Mouse (Mus musculus) intestine, embryonic 15.5 days (tissue): ENCODE data around the gene Atp2b2. TPM values are rescaled to one million over a fixed set of nuclear protein-coding genes. Genes with fewer than 3 reads are reported as not detected.

ENCODE experiments used
- ATAC-seq: fragments of 200-750 bp; cut with Nextera tagmentation; 2 replicates; pipeline ENCODE4 v1.8.0; 2017; ENCODE audit warnings: moderate TSS enrichment, moderate library complexity
- H3K27ac ChIP-seq: fragments of 300-500 bp; sonication (generic); 2 replicates; pipeline ENCODE4 v1.5.1; 2015; ENCODE audit warnings: mild to moderate bottlenecking, inconsistent platforms
- H3K27me3 ChIP-seq: fragments of 300-500 bp; sonication (generic); replicated peaks from 2 replicates; pipeline ENCODE4 v1.6.1; 2015; ENCODE audit warnings: inconsistent platforms
- H3K36me3 ChIP-seq: fragments of 300-500 bp; sonication (generic); 2 replicates; pipeline ENCODE4 v1.6.1; 2015; ENCODE audit warnings: inconsistent platforms
- H3K4me1 ChIP-seq: fragments of 300-500 bp; sonication (generic); replicated peaks from 2 replicates; pipeline ENCODE4 v1.6.1; 2015; ENCODE audit warnings: inconsistent platforms
- H3K4me2 ChIP-seq: fragments of 300-500 bp; sonication (generic); replicated peaks from 2 replicates; pipeline ENCODE4 v1.6.1; 2015; ENCODE audit warnings: mild to moderate bottlenecking, inconsistent platforms
- H3K4me3 ChIP-seq: fragments of 300-500 bp; sonication (generic); replicated peaks from 2 replicates; pipeline ENCODE4 v1.5.1; 2015; ENCODE audit warnings: inconsistent platforms
- H3K9ac ChIP-seq: fragments of 300-500 bp; sonication (generic); 2 replicates; pipeline ENCODE4 v1.6.1; 2015; ENCODE audit warnings: inconsistent platforms
- H3K9me3 ChIP-seq: fragments of 300-500 bp; sonication (generic); 2 replicates; pipeline ENCODE4 v1.6.1; 2016; ENCODE audit warnings: inconsistent platforms
- WGBS: fragments of 180-500 bp; shearing (Covaris S2); methylation state at CpG from one replicate; pipeline ENCODE4 v1.1.7; 2015; 5-methylcytosine and 5-hydroxymethylcytosine counted together
- polyA plus RNA-seq: library from polyadenylated mRNA; unstranded; fragments of >200 nt; fragmentation: Nextera tagmentation; extraction: Ambion mirVana; gene quantifications from 2 replicates; pipeline ENCODE4 v1.2.1, GENCODE M21; 2015

Atp2b2 gene
- 1.00 and 1.1 TPM in 2 replicates for polyA plus RNA-seq

DNA sequence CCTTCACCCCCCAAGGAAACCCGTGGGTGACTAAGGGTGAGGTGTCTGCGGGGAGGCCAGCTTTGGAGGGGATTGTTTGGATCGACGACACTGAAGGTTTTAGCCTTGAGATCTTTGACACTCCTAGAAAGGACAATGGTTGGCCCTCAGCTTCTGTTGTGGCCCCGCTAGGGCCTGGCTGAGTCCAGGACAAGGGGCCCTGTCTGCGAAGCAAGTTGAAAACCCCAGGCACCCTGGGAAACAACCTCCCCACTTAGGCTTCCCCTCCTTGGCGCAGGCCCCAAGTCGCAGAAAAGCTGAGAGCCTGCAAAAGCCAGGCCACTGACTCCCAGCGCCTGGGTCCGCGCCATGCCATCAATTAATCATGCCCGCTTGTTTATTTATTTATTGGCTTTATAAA, at the start of gene Atp2b2:
Gene Atp2b2, minus strand, starts transcription at position 282 of the 400 bp plus-strand sequence.
- 18% methylated on average over 12 of the region's 12 CpGs for whole genome bisulfite sequencing
- Histone ChIP-seq H3K4me1 (no peaks in the 10 kb centered on the region; the same call in none of the 2 replicates), H3K4me3 (peak within 1 kb of the TSS; percentile 38), H3K9me3 (no peaks in the 10 kb centered on the region), H3K27ac (no peak within 1 kb of the TSS), H3K4me2 (peak within 1 kb of the TSS; percentile 75), H3K27me3 (peaks cover 54% of the 10 kb centered on the region), H3K36me3 (no peaks in the 10 kb centered on the region), H3K9ac (no peak within 1 kb of the TSS)
- ATAC-seq: no peak

DNA sequence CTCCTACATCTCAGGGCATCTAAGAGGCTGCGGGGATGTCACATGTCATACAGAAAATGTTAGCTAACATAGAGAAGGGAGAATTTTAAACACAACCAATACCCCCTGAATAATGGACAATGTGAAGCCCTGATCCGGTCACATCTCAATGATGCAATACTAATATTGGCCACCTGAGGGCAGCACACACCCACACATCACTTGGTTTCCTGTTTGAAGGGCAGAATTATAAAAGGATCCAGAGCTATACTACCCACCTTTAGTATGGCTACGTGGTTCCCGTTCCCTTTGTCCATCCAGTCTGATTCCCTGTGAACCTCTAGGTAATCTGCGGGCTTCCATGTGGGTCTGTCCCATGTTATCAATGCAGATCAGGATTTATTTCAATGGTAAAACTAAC, 47.2 kb upstream of the Atp2b2 start:
- 14% methylated on average over 5 of the region's 5 CpGs for WGBS

DNA sequence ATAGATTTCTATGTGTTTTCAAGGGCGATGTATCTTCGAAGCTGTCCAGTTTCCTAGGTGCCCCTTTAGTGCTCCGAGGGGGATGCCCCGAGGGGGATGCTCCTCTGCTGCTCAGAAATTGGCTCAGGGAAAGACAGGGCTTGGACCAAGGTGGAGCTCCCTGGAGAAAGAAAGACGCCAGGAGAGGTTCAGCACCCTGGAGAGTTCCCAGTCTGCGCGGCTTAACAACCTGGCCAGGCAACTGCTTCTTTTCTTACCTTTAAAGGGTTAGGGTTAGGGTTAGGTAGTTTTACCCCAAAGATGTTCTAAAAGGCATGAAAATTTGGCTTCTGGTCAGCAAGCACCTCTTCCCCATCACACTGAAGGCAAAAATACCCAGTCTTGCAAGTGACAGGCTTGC, 44.7 kb upstream of the Atp2b2 start:
- no peak overlapping the region for H3K4me3 ChIP-seq
- WGBS: 22% methylated on average over 7 of the region's 7 CpGs
- H3K9me3 ChIP-seq: no peaks in the 10 kb centered on the region
- no peak for ATAC-seq
- H3K27me3 ChIP-seq: peaks cover 3% of the 10 kb centered on the region; the same call in 1 of the 2 replicates
- H3K4me2 ChIP-seq: no peak overlapping the region
- no peaks in the 10 kb centered on the region for H3K36me3 ChIP-seq
- no peak overlapping the region for H3K9ac ChIP-seq
- H3K4me1 ChIP-seq: no peaks in the 10 kb centered on the region
- no peak overlapping the region for H3K27ac ChIP-seq

More for the DNA sequence above, 47.2 kb upstream of the Atp2b2 start:
- Histone ChIP-seq H3K27ac (no peak overlapping the region), H3K9ac (no peak overlapping the region; the same call in 1 of the 2 replicates), H3K27me3 (peaks cover 3% of the 10 kb centered on the region; the same call in 1 of the 2 replicates), H3K4me1 (no peaks in the 10 kb centered on the region), H3K9me3 (no peaks in the 10 kb centered on the region), H3K36me3 (no peaks in the 10 kb centered on the region), H3K4me3 (no peak overlapping the region), H3K4me2 (no peak overlapping the region)
- no peak for ATAC-seq

- no peak overlapping the region for H3K4me2 ChIP-seq
- no peak overlapping the region for H3K27ac ChIP-seq
- H3K4me3 ChIP-seq: no peak overlapping the region
- H3K4me1 ChIP-seq: no peaks in the 10 kb centered on the region
- H3K9ac ChIP-seq: no peak overlapping the region
- H3K36me3 ChIP-seq: no peaks in the 10 kb centered on the region
- no peaks in the 10 kb centered on the region for H3K9me3 ChIP-seq
- no peaks in the 10 kb centered on the region for H3K27me3 ChIP-seq
- no peak for ATAC-seq
These were observed 36.1 kb upstream of the Atp2b2 start for GRCm38 (mm10) chr6:114078556-114078955.

GRCm38 (mm10) chr6:114076560-114076959, 34.1 kb upstream of the Atp2b2 start:
- WGBS: 49% methylated on average over 3 of the region's 3 CpGs
- Histone ChIP-seq H3K27ac (no peak overlapping the region), H3K9ac (no peak overlapping the region), H3K4me2 (no peak overlapping the region), H3K9me3 (no peaks in the 10 kb centered on the region), H3K27me3 (no peaks in the 10 kb centered on the region), H3K4me1 (no peaks in the 10 kb centered on the region), H3K36me3 (no peaks in the 10 kb centered on the region), H3K4me3 (no peak overlapping the region)
- ATAC-seq: no peak

GRCm38 (mm10) chr6:114076061-114076460, 33.6 kb upstream of the Atp2b2 start:
- Histone ChIP-seq H3K4me2 (no peak overlapping the region), H3K9me3 (no peaks in the 10 kb centered on the region), H3K36me3 (no peaks in the 10 kb centered on the region), H3K27ac (no peak overlapping the region), H3K9ac (no peak overlapping the region), H3K27me3 (no peaks in the 10 kb centered on the region), H3K4me1 (no peaks in the 10 kb centered on the region), H3K4me3 (no peak overlapping the region)
- ATAC-seq: no peak
- WGBS: 53% methylated on average over 5 of the region's 5 CpGs

DNA sequence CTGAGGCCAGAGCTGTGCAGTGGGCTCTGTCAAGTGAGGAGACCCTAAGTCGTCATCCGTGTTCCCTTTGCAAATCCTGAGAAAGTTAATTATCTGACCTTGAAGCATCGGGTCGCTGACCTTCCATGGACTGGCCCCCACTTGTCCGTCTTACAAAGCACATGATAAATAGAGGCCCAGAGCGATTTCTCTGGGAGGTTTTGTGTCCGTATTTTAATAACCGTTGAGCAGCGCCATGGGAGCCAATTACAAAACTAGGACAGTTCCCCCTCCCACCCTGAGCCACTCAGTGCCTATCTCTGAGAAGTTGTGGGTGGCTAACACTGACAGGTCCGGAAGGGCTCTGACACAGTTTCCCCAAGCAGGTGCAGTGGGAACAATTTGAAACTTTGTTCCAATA, 32.5 kb upstream of the Atp2b2 start:
- no peak overlapping the region for H3K4me3 ChIP-seq
- WGBS: 61% methylated on average over 10 of the region's 10 CpGs
- H3K36me3 ChIP-seq: no peaks in the 10 kb centered on the region
- H3K4me1 ChIP-seq: no peaks in the 10 kb centered on the region
- no peaks in the 10 kb centered on the region for H3K9me3 ChIP-seq
- no peak for ATAC-seq
- no peak overlapping the region for H3K4me2 ChIP-seq
- no peak overlapping the region for H3K9ac ChIP-seq
- no peak overlapping the region for H3K27ac ChIP-seq
- H3K27me3 ChIP-seq: no peaks in the 10 kb centered on the region

- WGBS: 13% methylated on average over 1 of the region's 1 CpGs
- Histone ChIP-seq H3K36me3 (no peaks in the 10 kb centered on the region), H3K9ac (no peak overlapping the region), H3K4me1 (no peaks in the 10 kb centered on the region), H3K27me3 (no peaks in the 10 kb centered on the region), H3K9me3 (no peaks in the 10 kb centered on the region), H3K4me2 (no peak overlapping the region), H3K4me3 (no peak overlapping the region), H3K27ac (no peak overlapping the region)
- no peak for ATAC-seq
These were observed 31.8 kb upstream of the Atp2b2 start for GRCm38 (mm10) chr6:114074256-114074655.

DNA sequence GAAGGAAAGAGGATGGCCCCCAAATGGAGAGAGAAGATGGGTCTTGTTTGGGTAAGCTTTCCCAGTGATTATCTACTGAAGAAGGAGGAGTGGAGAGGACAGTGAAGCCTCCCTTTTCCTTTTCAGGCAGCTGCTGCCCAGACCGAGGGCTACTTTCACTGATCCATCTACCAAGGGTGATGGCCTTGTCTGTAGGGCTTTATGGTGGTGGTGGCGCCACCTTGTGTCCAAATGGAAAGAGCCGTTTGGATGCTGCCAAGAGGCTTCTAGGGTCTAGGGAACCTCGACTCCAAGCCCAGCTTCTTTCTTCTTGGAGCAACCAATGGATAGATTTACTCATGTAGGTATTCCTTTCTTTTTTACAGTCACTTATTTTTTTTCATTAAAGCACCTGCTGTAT, 29.2 kb upstream of the Atp2b2 start:
- Histone ChIP-seq H3K27ac (no peak overlapping the region), H3K4me2 (no peak overlapping the region), H3K4me1 (no peaks in the 10 kb centered on the region), H3K9ac (no peak overlapping the region), H3K36me3 (no peaks in the 10 kb centered on the region), H3K9me3 (no peaks in the 10 kb centered on the region), H3K4me3 (no peak overlapping the region), H3K27me3 (no peaks in the 10 kb centered on the region)
- 10% methylated on average over 4 of the region's 4 CpGs for WGBS
- ATAC-seq: no peak

- WGBS: 99% methylated on average over 2 of the region's 2 CpGs
- no peaks in the 10 kb centered on the region for H3K36me3 ChIP-seq
- H3K9me3 ChIP-seq: no peaks in the 10 kb centered on the region
- H3K9ac ChIP-seq: no peak overlapping the region
- no peak for ATAC-seq
- no peak overlapping the region for H3K27ac ChIP-seq
- H3K27me3 ChIP-seq: no peaks in the 10 kb centered on the region
- H3K4me2 ChIP-seq: no peak overlapping the region
- H3K4me3 ChIP-seq: no peak overlapping the region
- no peaks in the 10 kb centered on the region for H3K4me1 ChIP-seq
These were observed 20.7 kb upstream of the Atp2b2 start for GRCm38 (mm10) chr6:114063100-114063499.

- Histone ChIP-seq H3K9me3 (no peaks in the 10 kb centered on the region), H3K27me3 (no peaks in the 10 kb centered on the region), H3K4me1 (no peaks in the 10 kb centered on the region), H3K4me3 (no peak overlapping the region), H3K9ac (no peak overlapping the region), H3K4me2 (no peak overlapping the region), H3K27ac (no peak overlapping the region), H3K36me3 (no peaks in the 10 kb centered on the region)
- no peak for ATAC-seq
These were observed 20.3 kb upstream of the Atp2b2 start for GRCm38 (mm10) chr6:114062688-114063087.

DNA sequence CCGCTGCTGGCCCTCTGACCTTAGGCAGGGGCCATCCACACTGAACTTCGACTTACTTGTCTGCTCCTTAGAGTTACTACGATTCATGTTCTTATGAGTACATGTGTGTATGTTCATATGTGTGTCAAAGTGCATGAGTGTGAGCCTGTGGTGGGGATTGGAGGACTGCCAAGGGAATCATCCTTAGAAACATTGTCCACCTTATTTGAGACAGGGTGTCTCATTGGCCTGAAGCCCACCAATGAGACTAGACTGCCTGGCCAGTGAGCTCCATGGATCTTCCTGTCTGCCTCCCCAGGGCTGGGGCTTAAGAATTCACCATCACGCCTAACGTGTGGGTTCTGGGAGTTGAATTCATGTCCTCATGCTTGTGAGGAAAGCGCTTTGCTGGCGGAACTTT, 16.8 kb upstream of the Atp2b2 start:
- no peak for ATAC-seq
- Histone ChIP-seq H3K9me3 (no peaks in the 10 kb centered on the region), H3K27me3 (no peaks in the 10 kb centered on the region), H3K27ac (no peak overlapping the region), H3K36me3 (no peaks in the 10 kb centered on the region), H3K9ac (no peak overlapping the region), H3K4me2 (no peak overlapping the region), H3K4me3 (no peak overlapping the region), H3K4me1 (no peaks in the 10 kb centered on the region)
- 79% methylated on average over 7 of the region's 7 CpGs for WGBS

DNA sequence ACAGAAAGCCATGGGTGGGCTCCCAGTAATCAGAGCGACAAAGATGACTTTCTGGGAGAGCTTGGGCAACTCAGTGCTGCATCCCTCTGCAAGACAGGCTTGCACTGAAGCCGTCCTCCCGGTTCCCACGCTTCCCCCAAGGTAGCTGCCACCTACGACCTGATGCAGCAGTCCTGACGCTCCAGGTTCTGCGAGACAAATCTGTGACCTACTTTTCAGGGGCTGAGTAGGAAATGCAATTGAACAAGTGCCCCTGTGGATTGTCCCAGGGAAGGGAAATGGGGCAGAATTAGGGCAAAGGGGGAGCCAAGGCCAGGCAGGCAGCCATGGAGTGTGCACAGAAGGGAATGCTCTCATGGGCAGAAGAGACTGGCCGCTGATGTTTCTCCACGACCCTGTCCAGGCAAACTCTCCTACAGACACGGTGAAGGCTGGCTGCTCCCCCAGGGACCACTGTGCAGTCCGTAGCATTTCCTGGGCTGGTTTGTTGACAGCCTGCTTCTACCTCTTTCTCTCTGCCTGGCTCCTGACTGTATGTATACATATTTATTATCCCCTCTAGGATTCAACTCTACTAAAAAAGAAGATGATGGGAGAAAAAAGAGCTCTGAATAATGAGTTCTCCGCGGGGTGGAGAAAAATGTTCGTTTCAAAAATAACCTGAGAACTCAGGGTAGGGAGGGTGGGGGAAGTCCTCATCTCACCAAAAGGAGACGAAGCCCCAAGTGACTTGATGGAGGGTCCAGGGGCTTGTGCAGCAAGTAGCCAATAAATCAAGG, 15.8 kb upstream of the Atp2b2 start:
- no peaks in the 10 kb centered on the region for H3K27me3 ChIP-seq
- no peak overlapping the region for H3K4me2 ChIP-seq
- no peak for ATAC-seq
- H3K4me3 ChIP-seq: no peak overlapping the region
- no peaks in the 10 kb centered on the region for H3K4me1 ChIP-seq
- no peaks in the 10 kb centered on the region for H3K36me3 ChIP-seq
- H3K27ac ChIP-seq: no peak overlapping the region
- H3K9ac ChIP-seq: no peak overlapping the region
- no peaks in the 10 kb centered on the region for H3K9me3 ChIP-seq
- 57% methylated on average over 15 of the region's 15 CpGs for WGBS
